Mouse (Mus musculus) forelimb bud, embryonic 11.5 days (tissue): Measurements from ENCODE around the gene Btbd35f25.
"Not testable (repeated sequence)": the region's sequence is repeated elsewhere in the genome, so short reads cannot be mapped to it uniquely, and the experiment has no call there.

Experiments
- DNase-seq: peaks from one replicate; pipeline ENCODE4 v3.0.0-alpha.2; 2012; ENCODE audit warnings: low read depth, low spot score

The Btbd35f25 gene

DNA sequence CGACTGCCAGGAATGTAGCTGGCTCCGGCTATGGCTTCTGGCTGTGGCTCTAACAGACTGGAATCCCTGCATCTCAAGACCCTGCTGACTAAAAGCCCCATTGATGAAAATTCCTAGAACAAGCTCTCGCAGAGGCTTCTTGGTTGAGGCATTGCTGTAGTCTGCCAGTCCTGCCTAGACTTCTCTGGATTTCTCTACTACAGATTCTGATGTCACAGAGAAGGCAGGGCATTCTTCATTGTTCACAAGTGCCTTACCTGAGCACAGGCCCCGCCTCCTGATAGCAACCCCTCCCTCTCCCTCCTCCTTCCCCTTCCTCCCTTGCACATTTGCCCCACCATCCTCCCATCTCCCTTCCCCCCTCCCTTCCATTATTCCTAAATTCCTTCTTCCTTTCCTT, at the start of gene Btbd35f25:
Gene Btbd35f25, minus strand, starts transcription at position 101 of the 400 bp plus-strand sequence.
- DNase-seq = not testable (repeated sequence)

DNA sequence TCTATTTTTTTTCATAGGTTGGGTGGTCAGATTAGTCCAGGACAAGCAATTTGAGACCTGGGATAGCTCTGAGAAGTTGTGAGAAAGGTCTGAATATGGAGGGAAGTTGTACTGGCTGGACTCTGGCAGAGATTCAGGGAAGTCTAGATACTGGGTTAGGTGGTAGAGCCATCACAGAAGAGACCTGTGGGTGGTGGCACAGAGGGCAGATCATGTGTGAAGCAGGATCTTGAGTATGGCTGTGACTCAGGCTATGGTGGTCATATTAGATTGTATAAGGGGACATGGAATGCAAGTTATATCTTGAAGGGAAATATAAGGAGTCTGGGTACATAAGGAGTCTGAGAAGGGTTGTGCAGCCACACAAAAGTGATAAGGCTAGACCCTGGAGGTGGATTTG, 49.3 kb upstream of the Btbd35f25 start:
- no peak for DNase-seq

DNA sequence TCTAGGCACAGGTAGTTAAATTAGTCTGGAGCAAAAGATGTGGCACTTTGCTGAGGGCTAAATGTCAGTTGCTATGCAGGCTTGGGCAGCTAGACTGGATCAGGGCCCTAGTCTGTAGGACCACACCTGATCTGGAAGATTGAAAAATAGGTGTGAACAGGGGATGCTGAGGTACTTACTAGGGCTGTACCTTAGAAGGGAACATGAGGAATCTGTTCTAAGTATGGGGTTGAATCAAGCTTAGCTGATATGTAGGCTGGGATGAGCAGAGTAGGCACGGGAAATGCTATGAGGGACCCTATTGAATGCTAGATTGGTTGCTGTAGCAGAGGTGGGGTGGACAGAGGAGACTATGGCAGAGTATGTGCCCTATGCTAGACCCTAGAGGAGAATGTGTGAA, 47.0 kb upstream of the Btbd35f25 start:
- no peak for DNase-seq

DNA sequence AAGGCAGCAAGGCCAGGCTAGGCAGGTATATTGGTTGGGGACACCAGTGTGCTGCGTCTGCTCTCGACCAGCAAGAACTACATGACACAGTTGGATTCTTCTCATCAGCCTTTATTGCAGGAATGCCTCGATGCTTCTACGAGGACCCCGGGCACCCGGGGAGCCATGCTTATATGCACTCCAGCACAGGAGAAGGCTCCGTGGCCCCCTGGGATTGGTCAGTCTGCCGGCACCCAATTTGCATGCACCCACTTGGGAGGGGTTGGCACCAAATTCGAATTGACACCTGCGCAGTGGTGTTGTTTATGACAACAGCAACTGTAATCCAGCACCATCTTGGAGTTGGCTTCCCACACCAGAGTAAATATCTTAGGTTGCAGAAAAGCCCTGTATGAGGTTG, 28.1 kb upstream of the Btbd35f25 start:
- no peak for DNase-seq

DNA sequence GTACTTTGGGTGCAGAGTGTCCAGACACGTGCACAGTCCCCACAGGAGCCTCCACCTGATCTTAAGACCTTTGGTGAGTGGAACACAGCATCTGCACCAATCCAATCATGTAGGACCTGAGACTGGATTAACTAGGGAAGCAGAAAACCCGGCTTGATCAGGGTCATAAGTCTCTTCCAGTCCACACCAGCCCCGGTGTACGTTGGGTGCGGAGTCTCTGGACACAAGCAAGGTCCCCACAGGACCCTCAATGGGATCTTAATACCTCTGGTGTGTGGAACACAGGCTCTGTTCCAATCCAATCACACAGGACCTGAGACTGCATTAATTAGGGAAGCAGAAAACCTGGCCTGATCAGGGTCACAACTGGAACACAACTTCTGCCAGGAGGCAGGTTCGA, 20.0 kb upstream of the Btbd35f25 start:
- DNase-seq = no peak
